Mouse (Mus musculus) macrophage (primary cell): ENCODE results near the gene Ifi209. TPM values are rescaled to one million over a fixed set of nuclear protein-coding genes. Genes with fewer than 3 reads are reported as not detected.
"Not testable (repeated sequence)": the region's sequence is repeated elsewhere in the genome, so short reads cannot be mapped to it uniquely, and the experiment has no call there.

Experiments used
- H3K27ac ChIP-seq: fragments of 350-480 bp; formaldehyde crosslinking; 2 replicates; pipeline ENCODE4 v1.9.0; 2021
- H3K36me3 ChIP-seq: fragments of 350-480 bp; formaldehyde crosslinking; 2 replicates; pipeline ENCODE4 v1.9.0; 2021; ENCODE audit errors: inconsistent target
- H3K4me3 ChIP-seq: fragments of 350-480 bp; formaldehyde crosslinking; 2 replicates; pipeline ENCODE4 v1.9.0; 2021; ENCODE audit errors: inconsistent target
- H3K79me2 ChIP-seq: fragments of 350-480 bp; formaldehyde crosslinking; 2 replicates; pipeline ENCODE4 v1.9.0; 2021; ENCODE audit errors: inconsistent target
- WGBS: methylation state at CpG from one replicate; pipeline ENCODE4 v1.1.7; 2026; ENCODE audit warnings: inconsistent platforms; ENCODE audit not compliant: missing documents; 5-methylcytosine and 5-hydroxymethylcytosine counted together
- polyA plus RNA-seq: library from polyadenylated mRNA; stranded (reverse); fragments of 250-400 nt; gene quantifications from 3 replicates; pipeline ENCODE4 v1.2.4, GENCODE M21; 2018; ENCODE audit warnings: inconsistent platforms
- total RNA-seq, 78 experiments: library from RNA; depleted of rRNA; stranded (reverse); fragments of 250-400 nt; gene quantifications; 1 replicate in 9 of 78; 2 replicates in 24 of 78; 3 replicates in 43 of 78; 4 replicates in 2 of 78; pipeline ENCODE4 v1.2.4; 2018; ENCODE audit warnings: inconsistent platforms in 56 of 78

Ifi209 gene
- 100 to 1,000 TPM in 15 of 26 experiments, 10 to 100 TPM in 10, 1 to 10 TPM in 1; 9.3 to 508 (median 171) TPM for total RNA-seq (2018; cell fraction: chromatin; rRNA removed)
- 100 to 1,000 TPM in 14 of 26 experiments, 10 to 100 TPM in 12; 54.9 to 545 (median 257) TPM for total RNA-seq (2018; cell fraction: cytosol; rRNA removed)
- total RNA-seq (2018; cell fraction: nucleus; rRNA removed): 100 to 1,000 TPM in 16 of 26 experiments, 10 to 100 TPM in 10; 31.7 to 576 (median 333) TPM
- polyA plus RNA-seq: 40.5 to 141 TPM (median 69.4 TPM) in 3 replicates

DNA sequence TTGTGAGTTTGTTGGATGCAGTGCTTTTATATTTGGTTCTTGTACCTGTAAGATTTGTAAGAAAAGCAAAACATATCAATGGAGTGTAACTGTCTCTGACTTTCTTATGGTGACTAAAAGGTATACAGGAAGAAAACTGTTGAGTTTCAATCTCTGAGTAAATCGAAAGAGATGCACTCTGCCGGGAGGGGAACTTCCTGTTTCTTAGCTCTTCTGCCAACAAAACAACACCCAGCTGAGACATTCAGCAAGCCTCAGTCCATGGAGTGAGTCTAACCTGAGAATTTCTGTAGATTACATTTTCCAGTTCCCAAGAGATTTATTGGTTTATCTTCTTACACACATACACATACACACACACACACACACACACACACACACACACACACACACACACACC is at the start of gene Ifi209:
Gene Ifi209 (plus strand): TSS at position 296 of the 400 bp plus-strand sequence.
- peaks cover 47% of the 10 kb centered on the region for H3K79me2 ChIP-seq
- H3K36me3 ChIP-seq: not testable (repeated sequence)
- WGBS: 0% methylated on average over 2 of the region's 2 CpGs
- peak within 1 kb of the TSS; percentile 35 for H3K4me3 ChIP-seq
- H3K27ac ChIP-seq: peak within 1 kb of the TSS; percentile 46

GRCm38 (mm10) chr1:173589698-173590097 is 41.0 kb upstream of the Ifi209 start:
- H3K36me3 ChIP-seq, H3K27ac ChIP-seq, H3K4me3 ChIP-seq: not testable (repeated sequence)
- H3K79me2 ChIP-seq: peaks cover 57% of the 10 kb centered on the region; the same call in 1 of the 2 replicates
- 94% methylated on average over 2 of the region's 2 CpGs for WGBS

GRCm38 (mm10) chr1:173598838-173599494 is 31.8 kb upstream of the Ifi209 start, which contains the start of gene Ifi213:
Gene Ifi213, minus strand, starts transcription at chr1:173599274.
- H3K27ac ChIP-seq, H3K36me3 ChIP-seq: not testable (repeated sequence)
- WGBS: 37% methylated on average over 3 of the region's 3 CpGs
- H3K79me2 ChIP-seq: peaks cover 39% of the 10 kb centered on the region; the same call in 1 of the 2 replicates
- peak within 1 kb of the TSS; percentile 12; the same call in 1 of the 2 replicates for H3K4me3 ChIP-seq

DNA sequence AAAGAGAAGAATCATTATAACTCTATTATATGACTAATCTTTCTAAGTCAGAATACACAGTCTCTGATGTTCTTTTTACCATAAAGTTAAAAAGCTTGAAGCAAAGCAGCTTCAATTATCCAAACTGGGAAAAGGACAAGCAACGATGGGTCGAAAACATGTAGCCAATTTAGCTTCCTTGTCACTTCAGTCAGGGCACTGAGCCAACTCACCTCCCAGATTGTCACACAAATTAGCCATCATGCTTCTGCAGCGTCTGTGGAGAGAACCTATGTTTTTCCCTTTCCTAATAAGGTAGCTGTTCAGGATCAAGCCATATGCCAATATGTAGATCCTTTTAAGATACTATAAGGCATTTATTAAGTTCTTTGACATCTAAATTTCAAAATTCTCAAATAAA is 20.4 kb upstream of the Ifi209 start:
- 92% methylated on average over 3 of the region's 3 CpGs for WGBS
- H3K79me2 ChIP-seq, H3K4me3 ChIP-seq, H3K27ac ChIP-seq, H3K36me3 ChIP-seq: not testable (repeated sequence)

GRCm38 (mm10) chr1:173622216-173622615 is 8.5 kb upstream of the Ifi209 start:
- H3K27ac ChIP-seq, H3K4me3 ChIP-seq, H3K79me2 ChIP-seq, H3K36me3 ChIP-seq: not testable (repeated sequence)
- WGBS: 34% methylated on average over 2 of the region's 2 CpGs

GRCm38 (mm10) chr1:173624052-173624451 is 6.7 kb upstream of the Ifi209 start:
- 96% methylated on average over 2 of the region's 2 CpGs for WGBS
- H3K36me3 ChIP-seq: no peaks in the 10 kb centered on the region
- no peak overlapping the region for H3K27ac ChIP-seq
- no peak overlapping the region for H3K4me3 ChIP-seq
- H3K79me2 ChIP-seq: no peaks in the 10 kb centered on the region

DNA sequence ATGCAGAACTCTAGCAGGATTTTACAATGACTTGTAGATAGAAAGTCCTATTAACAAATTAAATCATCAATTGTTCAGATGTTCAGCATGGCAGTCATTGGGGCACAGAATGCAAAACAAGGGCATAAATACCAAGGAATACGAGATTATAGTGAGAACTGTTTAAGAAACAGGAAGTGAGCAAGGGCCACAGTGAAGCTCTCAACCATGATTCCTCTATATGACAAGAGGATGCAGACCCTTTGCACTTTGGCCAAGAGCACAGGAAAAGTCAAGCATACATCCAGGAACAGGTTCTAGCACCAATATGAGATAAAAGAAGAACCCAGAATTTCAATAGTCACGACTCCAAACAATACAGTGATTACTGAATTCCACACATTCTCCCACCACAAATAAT is 4.0 kb upstream of the Ifi209 start:
- Histone ChIP-seq H3K4me3 (no peak overlapping the region), H3K27ac (no peak overlapping the region), H3K79me2 (peaks cover 8% of the 10 kb centered on the region), H3K36me3 (no peaks in the 10 kb centered on the region)
- 57% methylated on average over 1 of the region's 2 CpGs for WGBS

DNA sequence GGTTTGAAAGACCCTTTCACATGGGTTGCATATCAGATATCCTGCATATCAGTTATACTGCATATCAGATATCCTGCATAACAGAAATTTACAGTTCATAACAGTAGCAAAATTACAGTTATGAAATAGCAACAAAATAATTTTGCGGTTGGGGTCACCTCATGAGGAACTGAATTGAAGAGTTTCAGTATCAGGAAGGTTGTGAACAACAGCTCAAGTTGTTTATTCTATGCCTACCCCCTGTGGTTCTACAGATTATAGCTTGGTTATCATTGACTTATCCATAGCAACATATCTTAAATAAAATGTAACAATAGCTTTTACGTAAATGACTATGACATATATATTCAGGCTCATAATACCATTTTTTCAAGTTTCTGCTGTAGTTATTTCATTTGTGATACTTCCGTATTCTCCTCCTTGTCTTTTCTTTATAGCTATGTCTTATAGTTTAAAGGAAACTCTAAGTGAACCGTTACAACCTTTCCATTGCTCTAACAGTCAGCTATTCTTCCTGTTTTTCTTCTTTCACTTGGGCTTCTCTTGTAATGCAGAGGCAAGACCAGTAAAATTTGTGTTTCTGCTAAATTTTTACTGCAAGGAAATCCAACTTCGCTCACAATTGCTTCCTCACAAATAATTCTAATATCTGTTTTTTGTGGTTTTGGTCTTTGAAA is 3.4 kb downstream of the Ifi209 start:
- Histone ChIP-seq H3K79me2 (peaks cover 67% of the 10 kb centered on the region), H3K4me3 (no peak overlapping the region; the same call in 1 of the 2 replicates), H3K27ac (no peak overlapping the region), H3K36me3 (peaks cover 11% of the 10 kb centered on the region; the same call in 1 of the 2 replicates)
- WGBS: 17% methylated on average over 5 of the region's 5 CpGs

DNA sequence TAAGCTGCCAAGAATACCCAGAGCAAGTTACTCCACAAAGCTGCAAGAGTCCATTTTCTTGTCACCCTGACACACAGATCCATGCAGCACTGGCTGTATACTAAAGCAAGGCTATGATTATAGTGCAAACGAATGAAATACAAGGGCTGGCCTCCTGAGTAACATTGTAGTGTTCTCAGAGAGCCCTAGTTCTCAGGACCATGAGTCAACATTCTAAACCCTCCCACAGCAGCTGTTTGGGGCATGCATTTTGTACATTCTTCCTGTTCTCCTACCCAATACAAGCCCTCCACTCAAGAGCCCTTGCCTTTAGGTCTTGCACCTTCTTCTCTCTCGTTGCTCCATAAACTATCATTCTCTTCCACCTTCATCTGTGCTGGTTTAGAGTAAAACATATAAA is 14.7 kb downstream of the Ifi209 start:
- no peaks in the 10 kb centered on the region; the same call in 1 of the 2 replicates for H3K79me2 ChIP-seq
- H3K4me3 ChIP-seq: no peak overlapping the region
- H3K36me3 ChIP-seq: peaks cover 51% of the 10 kb centered on the region
- no peak overlapping the region for H3K27ac ChIP-seq
- WGBS: 82% methylated on average over 2 of the region's 2 CpGs

GRCm38 (mm10) chr1:173657973-173658372 is 27.3 kb downstream of the Ifi209 start:
- H3K27ac ChIP-seq: no peak overlapping the region
- 54% methylated on average over 4 of the region's 4 CpGs for WGBS
- H3K4me3 ChIP-seq: no peak overlapping the region
- no peaks in the 10 kb centered on the region for H3K79me2 ChIP-seq
- no peaks in the 10 kb centered on the region for H3K36me3 ChIP-seq

DNA sequence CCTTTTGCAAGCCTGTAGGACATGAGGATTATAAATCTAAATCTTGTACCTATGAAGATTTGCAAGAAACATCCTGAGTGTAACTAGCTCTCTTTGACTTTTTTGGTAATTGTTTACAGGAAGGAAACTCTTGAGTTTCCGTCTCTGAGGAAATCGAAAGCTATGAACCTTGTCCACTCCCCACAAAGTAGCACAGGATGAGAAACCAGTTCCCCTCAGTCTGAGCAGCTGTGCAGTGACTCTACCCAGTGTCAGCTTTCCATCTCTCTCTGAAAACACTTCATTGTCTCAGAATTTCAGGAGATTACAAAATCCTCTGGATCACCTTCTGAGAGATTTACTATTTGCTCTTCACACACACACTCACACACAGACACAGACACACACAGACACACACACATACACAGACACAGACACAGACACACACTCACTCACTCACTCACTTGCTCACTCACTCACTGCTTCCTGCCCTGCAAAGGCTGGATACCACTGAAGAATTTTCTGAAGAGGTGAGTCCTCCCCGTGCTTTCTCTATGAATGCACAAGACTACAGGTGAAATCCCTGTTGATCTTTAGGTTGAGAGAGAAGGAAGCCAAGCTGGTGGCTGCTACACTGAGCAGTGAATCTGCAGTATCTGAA is 42.9 kb downstream of the Ifi209 start, which contains the start of gene Ifi208:
Gene Ifi208 (plus strand): TSS at position 218 of the 640 bp plus-strand sequence.
- H3K36me3 ChIP-seq, H3K4me3 ChIP-seq, H3K27ac ChIP-seq: not testable (repeated sequence)
- 37% methylated on average over 2 of the region's 3 CpGs for WGBS
- peaks cover 35% of the 10 kb centered on the region; the same call in 1 of the 2 replicates for H3K79me2 ChIP-seq

DNA sequence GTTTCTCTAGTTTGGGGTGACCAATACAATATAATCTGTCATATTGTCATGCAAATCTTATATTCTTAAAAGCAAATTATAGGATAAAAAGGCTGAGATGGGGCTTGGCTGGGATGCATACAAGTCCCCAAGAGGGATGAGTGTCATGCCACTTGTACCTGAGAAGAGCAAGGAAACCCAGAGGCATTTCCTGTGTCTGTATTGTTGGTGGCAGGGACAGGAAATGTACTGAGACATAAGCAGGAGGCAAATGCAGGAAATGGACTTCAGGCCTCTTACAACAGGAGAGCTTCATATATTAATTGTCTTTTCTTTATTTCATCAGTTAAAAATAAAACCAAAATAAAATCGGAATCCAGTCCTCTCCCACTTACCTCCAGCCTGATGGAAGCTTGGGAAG is 47.9 kb downstream of the Ifi209 start:
- WGBS: 79% methylated on average over 1 of the region's 1 CpGs
- not testable (repeated sequence) for H3K4me3 ChIP-seq

DNA sequence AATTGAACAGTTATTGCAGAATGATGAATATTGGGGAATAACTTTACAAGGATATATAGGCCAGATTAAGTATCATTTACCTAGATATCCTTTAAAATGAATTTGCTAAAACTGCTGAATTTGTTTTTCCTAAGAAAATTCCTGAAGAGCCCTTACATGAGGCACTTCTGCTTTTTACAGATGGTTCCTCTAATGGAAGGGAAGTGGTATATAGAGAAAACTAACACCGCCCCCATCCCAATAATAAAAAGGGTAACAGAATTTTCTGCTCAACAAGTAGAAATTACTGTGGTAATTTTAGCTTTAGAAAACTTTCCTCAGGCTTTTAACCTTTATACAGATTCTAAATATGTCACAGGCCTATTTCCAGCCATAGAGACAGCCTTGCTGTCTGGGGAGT is 63.6 kb downstream of the Ifi209 start:
- no peak overlapping the region for H3K4me3 ChIP-seq
- no peak overlapping the region for H3K27ac ChIP-seq
- H3K79me2 ChIP-seq: no peaks in the 10 kb centered on the region
- H3K36me3 ChIP-seq: peaks cover 61% of the 10 kb centered on the region
- 0% methylated on average over 1 of the region's 1 CpGs for WGBS

More for the DNA sequence above, 47.9 kb downstream of the Ifi209 start:
- Histone ChIP-seq H3K36me3 (peaks cover 18% of the 10 kb centered on the region; the same call in 1 of the 2 replicates), H3K79me2 (peaks cover 35% of the 10 kb centered on the region; the same call in 1 of the 2 replicates)
- not testable (repeated sequence) for H3K27ac ChIP-seq
